Mouse (Mus musculus) left cerebral cortex, adult 18-20 months (tissue): ENCODE measurements at regions not wholly inside any gene's neighbourhood (a gene's known extent, or its start where the extent isn't known, plus 50 kb on each side); places are given as distances from the start of the nearest gene placed in this dataset.
A peak's percentile ranks its signal among the peaks of the same experiment; 100 is the strongest.

Experiments
- DNase-seq, 2 experiments: peaks; one replicate each; pipeline ENCODE4 v3.0.0; 2021 to 2022; ENCODE audit warnings: low spot score in 2 of 2, mixed read lengths in 1 of 2

DNA sequence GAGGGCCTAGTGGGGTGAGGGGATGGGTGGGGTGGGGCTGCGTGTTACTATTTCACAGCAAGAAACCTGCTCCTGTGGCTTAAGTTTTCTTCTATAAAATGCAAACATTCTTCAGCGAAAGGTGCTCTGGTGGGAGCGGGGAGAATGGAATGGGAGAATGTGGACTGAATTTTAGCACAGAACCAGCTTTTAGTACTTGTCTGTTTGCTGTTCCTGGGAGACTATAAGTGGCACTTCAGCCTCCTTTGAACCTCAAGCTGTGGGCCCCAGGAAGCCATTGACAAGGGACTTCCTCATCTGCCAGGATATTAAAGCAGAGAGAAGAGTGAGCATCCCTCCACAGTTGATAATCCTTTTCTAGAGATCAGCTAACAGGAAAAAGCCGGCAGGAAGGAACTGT lies 580.2 kb downstream of the Zfp706 start:
- DNase-seq: no peak

DNA sequence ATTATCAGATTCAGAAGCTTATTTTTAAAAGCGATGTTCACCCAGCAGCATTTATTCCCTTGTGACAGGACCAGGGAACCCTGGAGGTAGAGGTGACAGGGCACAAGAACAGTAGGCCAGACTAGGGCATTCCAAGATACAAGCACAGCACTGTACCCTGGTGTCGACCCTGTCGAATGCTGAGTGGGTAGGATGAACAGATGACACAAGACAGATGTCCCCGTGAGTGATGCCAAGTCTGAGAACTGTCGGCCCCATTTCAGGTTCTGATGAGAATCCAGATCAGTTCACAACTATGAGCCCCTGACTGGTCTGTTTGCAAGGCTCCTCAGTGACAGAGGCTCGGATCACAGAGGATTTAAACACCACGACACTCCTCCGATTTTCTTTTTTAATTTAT lies 581.7 kb downstream of the Zfp706 start:
- DNase-seq: no peak

DNA sequence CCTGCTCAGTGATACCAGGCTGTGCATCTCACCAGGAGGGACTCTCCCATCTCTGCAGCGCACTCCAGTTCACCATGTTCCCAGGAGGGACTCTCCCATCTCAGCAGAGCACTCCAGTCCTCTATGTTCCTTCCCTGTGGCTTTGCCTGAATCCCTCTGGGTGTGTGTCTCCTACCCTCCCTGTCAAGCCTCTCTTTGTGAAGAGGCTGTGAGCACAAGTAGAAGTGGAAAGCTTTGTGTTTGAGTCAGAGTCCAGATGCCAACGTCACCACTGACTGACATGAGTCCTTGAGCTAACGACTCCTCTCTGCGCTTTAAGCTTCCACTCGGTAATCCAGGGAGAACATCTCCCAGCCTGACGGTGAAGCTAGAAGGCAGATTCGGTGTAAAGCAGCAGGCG lies 583.5 kb downstream of the Zfp706 start:
- no peak for DNase-seq

DNA sequence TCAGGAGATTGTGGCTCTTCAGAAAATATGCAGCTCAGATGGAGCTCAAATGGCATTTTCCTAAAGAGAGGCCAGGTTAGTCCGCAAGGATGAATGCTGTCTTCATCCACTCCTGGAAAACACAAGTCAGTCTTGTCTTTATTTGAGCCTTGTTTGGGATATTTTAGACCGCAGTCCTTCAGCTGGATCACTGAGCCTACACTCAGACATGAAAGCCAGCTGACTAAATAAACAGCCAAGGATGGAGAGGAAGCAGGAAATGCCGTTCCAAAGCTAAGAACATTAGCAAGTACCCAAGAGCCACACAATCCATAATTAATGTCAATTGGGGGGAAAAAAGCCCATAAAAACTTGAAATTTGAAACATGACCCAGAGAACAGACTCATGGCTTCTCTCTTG lies 584.8 kb downstream of the Zfp706 start:
- no peak for DNase-seq

DNA sequence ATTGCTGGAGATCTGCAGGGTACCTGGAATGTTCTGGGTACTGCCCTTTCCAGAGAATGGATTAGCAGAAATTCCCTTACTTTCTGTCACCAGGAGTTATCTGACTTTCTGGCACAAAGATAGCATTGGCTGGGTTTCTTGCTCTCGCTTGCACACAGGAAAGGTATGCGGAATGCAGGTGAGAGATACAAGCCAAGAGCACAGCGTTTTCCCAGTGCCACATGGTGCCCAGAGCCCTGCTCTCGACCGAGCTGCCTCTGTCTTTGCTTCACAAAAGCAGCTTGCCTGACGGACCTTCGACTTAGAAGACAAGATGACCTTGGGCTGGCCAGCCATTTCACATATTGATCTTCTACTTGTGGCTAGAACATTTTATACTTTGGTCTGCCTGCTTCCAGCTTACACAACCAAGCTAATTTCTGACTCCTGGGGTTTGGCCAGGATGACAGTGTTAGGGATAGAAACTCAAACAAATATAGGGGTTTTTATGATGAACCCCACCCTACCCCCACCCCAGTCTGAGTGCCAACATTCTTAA lies 587.6 kb downstream of the Zfp706 start:
- no peak for DNase-seq

DNA sequence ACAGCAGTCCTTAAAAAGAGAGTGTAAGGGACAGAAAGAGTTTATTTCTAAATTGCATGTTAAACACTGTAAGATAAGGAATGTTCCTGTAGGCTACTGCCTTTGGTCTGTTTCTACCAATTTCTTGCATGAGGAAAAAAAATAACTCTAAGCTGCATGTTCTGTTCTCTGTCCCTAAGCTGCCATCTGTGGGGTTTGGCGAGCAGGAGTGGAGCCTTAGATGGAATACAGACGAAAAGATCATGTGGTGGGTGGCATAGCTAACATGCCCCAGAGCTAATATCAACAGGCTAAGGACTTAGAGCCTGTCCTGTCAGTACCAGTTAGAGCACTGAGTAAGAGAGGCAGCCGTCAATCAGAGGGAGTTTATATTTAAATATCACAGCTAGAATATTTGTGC lies 590.1 kb downstream of the Zfp706 start:
- DNase-seq: peak; percentile 45 to 63

DNA sequence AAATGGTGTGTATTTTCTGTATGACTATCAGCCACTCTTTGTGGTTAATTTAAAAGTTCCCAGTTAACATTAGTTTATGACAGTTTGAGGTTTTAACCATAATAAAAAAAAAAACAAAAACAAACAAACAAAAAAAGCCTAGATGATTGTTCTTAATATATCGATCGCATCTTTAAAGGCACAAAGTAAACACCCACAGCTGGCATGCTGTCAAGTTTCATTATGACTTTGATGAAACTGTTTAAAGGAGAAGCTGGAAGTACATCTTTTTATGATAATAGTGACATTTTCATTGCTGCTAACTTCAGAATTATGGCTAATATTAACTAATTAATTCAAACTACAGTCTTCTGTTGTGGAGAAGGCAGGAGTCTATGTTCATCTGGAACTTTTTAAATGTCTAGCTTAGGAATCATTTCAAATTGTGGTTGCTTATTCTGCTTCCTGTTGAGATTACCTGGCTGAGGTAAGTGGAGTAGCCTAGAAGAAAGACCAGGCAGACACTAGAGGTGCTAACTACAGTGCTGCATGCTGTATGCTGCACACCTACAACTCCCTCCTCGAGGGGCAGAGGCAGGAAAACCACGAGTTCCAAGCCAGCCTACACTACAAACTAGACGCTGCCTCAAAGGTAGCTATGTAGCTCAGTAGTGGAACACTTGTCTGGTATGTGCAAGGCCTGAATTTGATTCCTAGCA lies 591.9 kb downstream of the Zfp706 start:
- no peak for DNase-seq

DNA sequence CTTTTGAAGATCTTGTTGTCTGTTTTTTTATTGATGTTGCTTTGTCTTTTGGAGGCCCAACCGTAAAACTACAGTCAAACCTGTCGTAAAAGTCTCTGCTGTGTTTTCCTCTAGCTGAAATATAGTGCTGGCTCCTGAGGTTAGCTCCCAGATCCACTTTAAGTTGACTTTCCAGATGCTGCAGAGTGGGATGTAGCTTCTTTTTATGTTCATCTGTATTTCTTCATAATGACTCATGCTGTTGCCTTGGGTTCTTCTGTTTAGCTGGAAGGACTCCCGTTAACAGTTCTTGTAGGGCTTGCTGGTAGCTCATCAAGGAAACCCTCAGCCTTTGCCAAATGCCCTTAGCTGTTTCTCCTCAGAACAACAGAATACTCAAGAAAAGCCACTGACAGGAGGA lies 595.6 kb downstream of the Zfp706 start:
- DNase-seq: no peak

DNA sequence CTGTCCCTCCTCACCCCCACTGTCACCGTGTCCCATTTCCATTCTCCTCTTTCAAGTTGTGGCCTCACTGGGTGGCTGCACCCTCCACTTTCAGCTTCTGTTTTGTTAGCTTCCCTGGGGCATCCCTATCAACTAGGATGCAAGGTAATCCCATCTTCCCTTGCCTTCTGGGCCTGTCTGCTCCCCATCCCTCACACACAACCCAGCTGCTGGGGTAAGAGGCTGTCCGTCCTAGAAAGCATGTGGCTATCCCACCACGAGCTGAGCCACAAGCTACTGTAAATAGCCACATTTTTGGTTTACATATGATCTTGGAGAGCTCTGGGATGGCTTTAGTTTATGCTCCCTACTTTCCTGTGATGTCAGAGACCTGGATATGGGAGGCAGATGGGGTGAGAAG lies 602.1 kb downstream of the Zfp706 start:
- DNase-seq: no peak

DNA sequence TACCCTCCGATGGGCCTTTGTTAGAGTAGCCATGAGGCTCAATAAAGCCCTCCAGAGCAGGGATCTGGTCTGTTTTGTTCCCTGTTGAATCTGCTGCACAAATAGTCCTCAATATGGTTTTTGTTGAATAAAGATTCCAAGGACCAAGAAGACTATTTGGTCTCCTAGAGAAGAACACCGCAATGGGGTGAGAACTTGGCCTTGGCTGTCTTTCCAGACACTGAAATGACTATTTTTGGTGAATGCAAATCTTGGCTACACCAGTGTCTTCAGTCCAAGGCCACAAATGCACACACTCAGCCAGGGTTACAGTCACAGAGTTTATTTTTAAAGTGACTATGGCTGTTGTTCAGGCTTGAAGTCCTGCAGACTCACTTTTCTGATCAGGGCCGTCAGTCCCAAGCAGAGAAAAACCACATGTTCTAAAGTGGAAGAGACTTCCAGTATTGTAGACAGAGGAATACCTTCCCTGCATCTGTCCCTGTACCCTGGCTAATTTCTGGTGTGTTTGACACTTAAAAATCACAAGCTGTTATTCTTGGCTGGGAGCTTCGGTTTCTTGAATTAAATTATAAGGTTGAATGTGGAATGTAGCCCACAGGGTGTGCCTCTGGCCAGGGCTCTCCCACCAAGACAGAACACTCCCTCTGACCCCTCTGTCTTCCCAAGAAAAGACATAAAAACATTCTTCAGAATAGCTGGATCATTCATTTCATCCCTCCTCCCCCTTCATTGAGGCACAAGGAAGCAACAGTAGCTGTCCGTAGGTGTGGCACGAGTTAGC lies 604.0 kb downstream of the Zfp706 start:
- DNase-seq: no peak

DNA sequence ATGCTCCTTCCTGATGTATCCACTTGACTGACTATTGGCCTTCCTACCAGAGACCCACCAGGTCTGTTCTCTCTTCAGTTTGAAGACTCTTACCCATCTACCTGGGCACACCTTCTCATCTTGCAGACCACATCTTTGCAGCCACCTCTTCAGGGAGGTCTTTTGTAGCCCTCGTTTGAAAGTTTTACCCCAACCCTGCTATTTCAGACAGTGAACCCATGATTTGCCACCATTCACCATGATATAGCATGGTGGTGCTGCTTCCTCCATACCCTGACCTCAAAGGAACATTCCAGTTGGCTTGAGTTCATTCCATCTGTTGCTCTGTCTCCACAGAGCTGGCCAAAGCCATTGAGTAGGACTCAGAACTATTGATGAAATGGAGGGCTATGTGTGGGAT lies 605.5 kb downstream of the Zfp706 start:
- no peak for DNase-seq

DNA sequence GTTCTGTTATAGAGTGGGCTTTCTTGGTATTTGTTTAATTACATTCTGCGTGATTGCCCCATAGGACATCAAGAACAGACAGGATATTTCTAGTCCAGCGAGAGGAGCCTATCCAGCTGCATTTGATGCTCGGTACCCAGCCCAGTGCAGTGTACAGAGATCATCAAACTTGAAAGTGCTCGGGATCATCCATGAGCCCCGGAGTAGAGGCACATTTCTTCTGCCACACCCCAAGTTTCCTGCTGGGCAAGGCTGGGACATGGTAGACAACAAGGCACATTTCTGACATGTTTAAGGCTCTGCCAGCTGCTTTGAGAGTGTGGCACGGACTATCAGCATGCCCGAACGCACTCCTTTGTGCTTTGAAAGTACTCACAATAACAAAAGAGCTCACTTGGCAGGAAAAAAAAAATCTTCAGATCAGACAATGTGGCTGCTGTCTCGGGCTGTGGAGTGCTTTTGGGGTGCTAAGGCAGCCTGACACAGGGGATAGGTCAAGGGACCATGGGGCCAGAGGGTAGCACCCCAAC lies 607.2 kb downstream of the Zfp706 start:
- no peak for DNase-seq

DNA sequence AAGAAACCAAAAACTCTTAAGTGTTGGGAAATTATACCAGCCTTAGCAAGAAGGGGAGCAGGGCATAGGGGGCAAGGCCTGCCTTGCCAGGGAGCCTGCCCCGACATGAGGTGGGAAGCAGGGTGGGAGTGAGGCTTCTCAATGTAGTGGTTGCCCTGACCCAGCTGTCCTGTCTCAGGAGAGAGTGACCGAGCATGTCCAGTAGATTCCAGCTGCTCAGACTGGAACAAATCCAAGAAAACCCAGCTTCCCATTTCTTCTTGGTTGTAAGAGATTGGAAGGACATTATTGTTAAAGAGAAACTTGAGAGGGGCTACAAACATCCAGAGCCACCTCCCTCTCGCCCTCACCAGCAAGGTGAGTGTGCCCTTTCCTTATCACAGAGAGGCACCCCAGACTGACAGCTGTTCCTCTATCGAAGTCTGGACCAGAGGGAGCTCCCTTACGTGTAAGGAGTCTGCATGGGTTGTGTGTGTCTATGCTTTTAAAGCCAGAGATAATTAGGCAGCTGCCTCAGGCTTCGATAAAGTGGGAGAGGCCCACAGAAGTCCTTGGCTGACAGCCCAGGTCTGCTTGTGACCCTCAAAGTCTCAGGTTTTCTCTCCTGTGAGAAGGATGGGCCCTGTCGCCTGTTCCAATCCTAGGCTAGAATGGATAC lies 608.1 kb downstream of the Zfp706 start:
- no peak for DNase-seq

DNA sequence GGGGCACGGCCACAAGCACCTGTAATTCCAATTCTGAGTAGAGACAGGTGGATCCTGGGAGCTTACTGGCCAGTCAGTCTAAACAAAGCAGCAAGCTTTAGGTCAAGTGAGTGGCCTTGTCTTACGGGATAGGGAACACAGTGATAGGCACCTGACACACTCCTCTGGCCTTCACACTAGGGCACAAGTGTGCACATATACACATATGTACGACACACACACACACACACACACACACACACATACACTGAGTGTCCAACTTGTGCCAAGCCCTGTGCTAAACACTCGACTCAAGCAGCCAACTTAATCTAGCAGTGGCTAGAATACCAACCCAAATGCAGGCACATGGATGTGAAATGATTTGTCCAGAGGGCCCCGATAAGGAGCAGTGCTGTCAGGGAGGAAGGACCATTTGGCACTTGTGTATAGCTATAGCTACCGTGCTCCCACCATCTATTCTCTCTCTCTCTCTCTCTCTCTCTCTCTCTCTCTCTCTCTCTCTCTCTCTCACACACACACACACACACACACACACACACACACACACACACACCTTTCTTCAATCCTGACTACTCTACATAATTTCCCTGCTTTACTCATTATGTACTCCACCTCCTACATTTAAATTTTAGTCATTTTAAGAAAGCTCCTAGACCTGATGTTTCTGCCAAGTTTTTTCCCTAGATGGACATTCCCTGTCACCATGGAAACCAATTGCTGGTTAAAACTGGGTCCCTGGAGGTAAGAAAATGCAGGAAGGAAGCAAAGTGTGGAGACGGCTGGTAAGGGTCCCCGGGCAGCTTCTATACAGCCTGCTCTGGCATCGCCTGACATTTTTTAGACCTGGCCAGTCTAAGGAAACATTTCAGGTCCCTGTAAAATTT lies 609.2 kb downstream of the Zfp706 start:
- DNase-seq: no peak

DNA sequence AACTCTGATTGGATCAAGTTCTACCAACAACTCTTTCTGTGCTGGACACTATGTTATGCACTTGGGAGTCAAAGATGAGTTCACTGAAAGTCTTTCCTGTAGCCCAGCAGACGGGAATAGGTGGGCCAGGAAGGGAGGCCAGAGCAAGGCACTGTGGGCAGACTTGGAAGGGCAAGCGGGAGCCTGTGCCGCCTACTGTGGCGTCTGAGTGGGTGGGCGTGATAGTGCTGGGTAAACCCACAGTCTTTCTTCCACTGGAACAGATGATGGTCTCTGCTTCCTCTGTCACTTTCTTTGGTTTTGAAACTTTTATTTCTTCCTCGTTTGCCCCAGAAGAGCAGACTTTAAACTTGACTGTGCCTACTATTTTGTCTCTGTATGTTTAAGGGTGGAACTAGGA lies 610.8 kb downstream of the Zfp706 start:
- no peak for DNase-seq

DNA sequence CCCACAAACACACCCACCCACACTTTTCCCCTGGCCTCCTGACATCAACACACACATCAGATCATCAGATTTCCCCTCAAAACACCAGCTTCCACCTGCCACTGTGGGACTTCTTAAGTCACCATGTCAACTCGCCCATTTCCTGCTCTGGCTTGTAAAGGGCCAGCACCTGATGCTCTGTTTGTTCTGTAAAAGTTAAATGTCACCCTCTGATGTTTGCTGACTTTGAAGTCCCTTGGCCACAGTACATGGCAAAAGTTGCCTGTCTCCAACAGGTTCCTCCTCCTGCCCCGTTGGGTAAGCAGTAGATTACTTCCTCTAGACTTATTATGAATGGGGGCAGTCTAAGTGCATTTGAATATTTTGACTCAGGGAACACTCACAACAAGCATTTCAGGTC lies 611.3 kb downstream of the Zfp706 start:
- DNase-seq: no peak

DNA sequence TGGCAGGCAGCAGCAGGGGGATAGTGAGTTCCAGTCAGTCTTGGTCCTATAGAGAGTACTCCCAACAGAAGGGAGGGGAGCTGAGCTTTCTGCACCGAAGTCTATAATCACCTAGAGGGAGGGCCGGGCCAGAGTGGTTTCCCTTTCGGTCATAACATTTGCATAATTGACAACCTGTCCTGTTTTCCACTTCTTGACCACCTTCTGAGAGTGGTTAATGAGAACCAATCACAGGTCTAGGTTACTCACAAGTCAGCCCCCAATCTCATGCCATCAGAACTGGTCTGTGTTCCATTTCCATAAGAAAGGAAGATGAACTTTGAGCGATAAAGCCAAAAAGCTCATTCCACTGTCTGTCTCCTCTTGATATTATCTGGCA lies 611.9 kb downstream of the Zfp706 start:
- no peak for DNase-seq

DNA sequence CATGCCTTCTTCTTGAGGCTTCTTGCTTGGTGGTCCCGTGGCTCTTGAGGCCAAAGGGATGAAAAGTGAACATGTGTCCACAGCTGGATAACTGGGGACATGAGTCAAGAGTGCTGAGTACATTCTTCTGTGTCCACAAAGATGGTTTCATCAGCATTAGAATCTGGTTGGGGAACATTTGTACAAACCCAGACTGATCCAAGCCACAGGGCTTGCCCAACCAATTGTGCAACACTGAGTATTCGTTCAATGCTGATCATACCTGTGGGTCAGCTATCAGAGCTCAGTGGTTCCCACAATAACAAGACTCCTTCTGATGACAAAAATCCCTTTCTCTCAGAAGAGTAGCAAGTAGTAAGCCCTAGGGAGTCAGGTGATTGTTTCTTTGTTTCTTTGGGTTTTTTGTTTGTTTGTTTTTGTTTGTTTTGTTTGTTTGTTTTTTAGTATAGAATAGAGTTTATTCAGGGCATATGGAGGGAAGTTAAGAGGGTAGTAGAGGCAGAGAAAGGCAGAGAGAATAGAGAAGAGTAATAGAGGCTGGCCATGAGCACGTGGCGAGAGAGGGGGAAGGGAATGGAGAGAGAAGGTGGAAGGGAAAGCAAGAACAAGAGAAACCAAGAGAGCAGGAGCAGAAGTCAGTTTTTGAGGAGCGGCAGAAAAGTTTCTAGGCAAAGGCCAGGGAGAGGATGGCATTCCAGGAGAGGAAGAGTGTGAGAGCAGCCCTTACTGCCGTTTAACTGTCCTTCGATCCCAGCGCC lies 612.5 kb downstream of the Zfp706 start:
- DNase-seq: no peak

DNA sequence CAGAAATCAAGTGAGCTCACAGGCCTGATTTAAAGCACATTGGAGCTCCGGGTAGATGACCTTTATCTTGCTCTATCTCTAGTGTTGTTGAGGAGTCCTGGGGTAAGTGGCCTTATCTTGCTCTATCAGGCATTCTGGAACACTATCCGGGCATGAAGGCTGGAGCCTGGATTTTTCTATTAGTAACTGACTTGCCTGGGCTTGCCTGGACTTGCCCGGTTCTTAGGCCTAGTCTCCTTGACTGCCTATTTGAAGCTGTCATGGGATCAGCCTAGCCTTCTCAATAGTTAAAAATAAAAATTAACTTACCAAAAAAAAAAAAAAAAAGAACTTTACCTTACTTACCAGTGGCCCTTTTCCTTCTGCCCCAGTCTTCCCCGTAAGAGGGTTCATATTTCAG lies 617.8 kb downstream of the Zfp706 start:
- no peak for DNase-seq

DNA sequence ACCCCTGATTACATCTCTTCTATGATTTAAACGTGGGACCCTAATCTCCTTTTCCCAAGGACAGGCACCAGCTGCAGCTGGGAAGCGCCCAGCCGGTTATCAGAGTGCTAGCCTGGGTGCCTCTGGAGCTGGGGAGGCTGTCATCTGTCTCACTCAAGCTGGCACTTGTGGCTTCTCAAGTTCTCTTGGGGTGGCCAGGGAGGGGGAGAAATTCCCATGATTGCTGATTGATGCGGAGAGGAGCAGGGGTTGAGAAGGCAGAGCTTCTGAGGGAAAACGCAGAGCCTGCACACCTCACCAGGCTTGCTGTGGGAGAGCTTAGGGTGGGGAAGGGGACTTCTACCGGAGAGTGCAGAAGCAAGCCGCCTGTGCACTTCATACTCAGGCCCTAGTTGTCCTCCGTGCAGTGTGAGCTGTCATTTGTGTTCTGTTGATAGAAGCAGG lies 626.3 kb downstream of the Zfp706 start:
- no peak for DNase-seq
